Mouse (Mus musculus) brain, embryonic 14.5 days (tissue): ENCODE results near the gene Gga3. TPM values are rescaled to one million over a fixed set of nuclear protein-coding genes. Genes with fewer than 3 reads are reported as not detected.

Experiments used
- DNase-seq: peaks from one replicate; pipeline ENCODE4 v3.0.0-alpha.2; 2011; ENCODE audit warnings: low read depth
- CTCF ChIP-seq: fragments of 200-500 bp; IDR thresholded peaks from 2 replicates; pipeline ENCODE4 v1.5.1; 2012; ENCODE audit warnings: inconsistent platforms, mild to moderate bottlenecking, moderate library complexity, borderline replicate concordance; ENCODE audit not compliant: insufficient read depth, insufficient read length; ENCODE audit errors: extremely low read depth
- POLR2A ChIP-seq: fragments of 200-500 bp; IDR thresholded peaks from 2 replicates; pipeline ENCODE4 v1.6.1; 2012; ENCODE audit warnings: mild to moderate bottlenecking, inconsistent platforms, borderline replicate concordance; ENCODE audit not compliant: poor library complexity, insufficient read depth, insufficient read length, severe bottlenecking; ENCODE audit errors: extremely low read depth
- polyA plus RNA-seq: library from polyadenylated mRNA; depleted of rRNA; stranded (reverse); fragments of >200 nt; gene quantifications from 2 replicates; pipeline ENCODE4 v1.2.3, GENCODE M21; 2012

Gga3 gene
- polyA plus RNA-seq, 1 experiment: 57.1 TPM

GRCm38 (mm10) chr11:115584376-115585073 lies 19.3 kb downstream of the Gga3 start:
- DNase-seq: no peak
- no peak for TF ChIP-seq POLR2A
- TF ChIP-seq CTCF: no peak

GRCm38 (mm10) chr11:115582913-115583606 lies 20.8 kb downstream of the Gga3 start:
- no peak for DNase-seq

GRCm38 (mm10) chr11:115579080-115579479 lies 24.8 kb downstream of the Gga3 start:
- TF ChIP-seq POLR2A (no peak), CTCF (no peak)
- DNase-seq: no peak

More at GRCm38 (mm10) chr11:115582913-115583606, 20.8 kb downstream of the Gga3 start:
- no peak for TF ChIP-seq CTCF
- TF ChIP-seq POLR2A: no peak

GRCm38 (mm10) chr11:115564961-115565360 lies 38.9 kb downstream of the Gga3 start:
- no peak for DNase-seq
- TF ChIP-seq POLR2A (no peak), CTCF (no peak)

- TF ChIP-seq CTCF: no peak
- TF ChIP-seq POLR2A: peak; percentile 84
- peak; percentile 98 for DNase-seq
Measured at GRCm38 (mm10) chr11:115564064-115564809, 39.6 kb downstream of the Gga3 start, which contains the start of gene Nup85. TSS of gene Nup85 (plus strand) at chr11:115564434.

GRCm38 (mm10) chr11:115563406-115563805 lies 40.4 kb downstream of the Gga3 start:
- DNase-seq: peak; percentile 33
- TF ChIP-seq POLR2A: no peak
- TF ChIP-seq CTCF: no peak

- TF ChIP-seq POLR2A (no peak), CTCF (no peak)
- no peak for DNase-seq
Measured at GRCm38 (mm10) chr11:115555717-115556116, 48.1 kb downstream of the Gga3 start.

- TF ChIP-seq CTCF: peak; percentile 25; the same call in 1 of the 2 replicates
- no peak for TF ChIP-seq POLR2A
- DNase-seq: peak; percentile 2
Measured at GRCm38 (mm10) chr11:115552783-115553182, 51.1 kb downstream of the Gga3 start.

- DNase-seq: no peak
- no peak for TF ChIP-seq POLR2A
- no peak for TF ChIP-seq CTCF
Measured at GRCm38 (mm10) chr11:115543571-115543970, 60.3 kb downstream of the Gga3 start.

GRCm38 (mm10) chr11:115538045-115538444 lies 65.8 kb downstream of the Gga3 start:
- TF ChIP-seq POLR2A (no peak), CTCF (no peak)
- DNase-seq: no peak
